Mouse (Mus musculus) Patski (cell line): ENCODE data around the gene Hbp1. TPM values are rescaled to one million over a fixed set of nuclear protein-coding genes. Genes with fewer than 3 reads are reported as not detected.
A peak's percentile ranks its signal among the peaks of the same experiment; 100 is the strongest.

Source experiments
- ATAC-seq: fragments of 100-300 bp; one replicate; pipeline ENCODE4 v1.8.0; 2021
- CTCF ChIA-PET: fragments of 350-600 bp; sonication (Branson Sonifier 250); formaldehyde crosslinking; loops from one replicate; lab custom pipeline; 2022; ENCODE audit warnings: inconsistent platforms; lab: Charles Lee
- POLR2A ChIA-PET: fragments of 350-600 bp; sonication (Branson Sonifier 250); formaldehyde crosslinking; loops from one replicate; lab custom pipeline; 2022; ENCODE audit warnings: antibody characterized with exemption, inconsistent platforms; lab: Charles Lee
- DNase-seq: peaks from one replicate; pipeline ENCODE4 v3.0.0-alpha.2; 2011; ENCODE audit warnings: low read depth, low spot score
- H3K27me3 ChIP-seq: fragments of 371-371 bp; one replicate; pipeline ENCODE4 v1.5.1; 2021
- CTCF ChIP-seq: fragments of 100-300 bp; IDR thresholded peaks from one replicate; pipeline ENCODE4 v1.5.1; 2021
- in situ Hi-C: fragments of 300-500 bp; cut with MboI; formaldehyde crosslinking; loops from 3 replicates; pipeline ENCODE4 v1.11.1; 2018; ENCODE audit warnings: low pct_unique_long_range_greater_than_20kb, mixed read lengths
- polyA plus RNA-seq: library from polyadenylated mRNA; unstranded; gene quantifications from one replicate; pipeline ENCODE4 v1.2.3, GENCODE M21; 2021

The Hbp1 gene
- 66.0 TPM for polyA plus RNA-seq

DNA sequence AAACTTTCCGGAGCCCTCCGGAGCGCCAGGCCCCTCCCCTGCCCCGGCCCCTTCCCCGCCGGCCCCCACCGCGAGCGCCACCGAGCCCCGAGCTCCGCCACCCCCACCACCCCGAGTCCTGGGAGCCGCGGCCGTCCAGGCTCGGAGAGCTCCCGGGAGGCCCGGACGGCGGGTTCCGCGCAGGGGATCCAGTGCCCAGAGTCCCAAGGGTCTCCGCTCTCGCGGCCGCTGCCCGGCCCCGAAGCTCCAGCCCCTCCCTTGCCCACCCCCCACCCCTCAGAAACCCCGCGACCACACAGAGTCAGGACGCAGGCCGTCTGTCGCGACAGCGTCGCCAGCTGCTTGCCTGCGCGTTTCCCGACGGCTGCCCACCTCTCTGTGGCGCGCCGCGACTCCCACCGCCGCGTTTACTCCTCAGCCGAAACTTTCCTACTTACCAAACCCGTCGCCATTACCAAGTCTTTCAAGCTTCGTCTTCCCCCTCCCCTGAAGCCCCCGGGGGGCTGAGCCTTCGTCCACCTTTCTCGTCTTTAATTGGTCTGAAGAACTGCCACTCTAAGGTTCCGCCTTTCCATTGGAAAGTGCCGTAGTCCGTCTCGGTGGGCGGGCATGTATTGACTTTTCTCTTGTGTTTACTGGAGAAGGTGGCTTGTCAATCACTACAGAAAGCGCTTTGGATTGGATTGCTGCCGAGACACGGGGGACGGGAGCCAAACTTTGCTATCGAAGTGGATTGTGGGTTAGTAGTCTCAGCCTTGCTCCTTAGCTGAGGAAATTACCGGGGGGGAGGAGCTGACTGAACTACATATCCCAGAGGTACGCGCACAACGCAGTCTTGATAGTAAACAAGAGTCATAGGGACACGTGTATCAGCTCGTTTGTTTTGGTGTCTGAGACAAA lies at the start of gene Hbp1:
Gene Hbp1 (minus strand): TSS at position 777 of the 900 bp plus-strand sequence.
- ATAC-seq (peak; percentile 92), DNase-seq (peak; percentile 100)
- in situ Hi-C loops: loop anchor here (25.0 kb wide), 1 partner anchor 813 kb away; no protein-coding TSS in a partner anchor
- H3K27me3 ChIP-seq: no peaks in the 10 kb centered on the region
- ChIA-PET POLR2A (interaction anchor here (0.6 to 1.1 kb wide), 3 partner anchors 98 to 231 kb away, joined by 3 to 9 read pairs (median 4); no protein-coding TSS in a partner anchor), CTCF (interaction anchor here (1.1 kb wide), 1 partner anchor 65 kb away, joined by 3 read pairs; no protein-coding TSS in a partner anchor)
- no peak for TF ChIP-seq CTCF

DNA sequence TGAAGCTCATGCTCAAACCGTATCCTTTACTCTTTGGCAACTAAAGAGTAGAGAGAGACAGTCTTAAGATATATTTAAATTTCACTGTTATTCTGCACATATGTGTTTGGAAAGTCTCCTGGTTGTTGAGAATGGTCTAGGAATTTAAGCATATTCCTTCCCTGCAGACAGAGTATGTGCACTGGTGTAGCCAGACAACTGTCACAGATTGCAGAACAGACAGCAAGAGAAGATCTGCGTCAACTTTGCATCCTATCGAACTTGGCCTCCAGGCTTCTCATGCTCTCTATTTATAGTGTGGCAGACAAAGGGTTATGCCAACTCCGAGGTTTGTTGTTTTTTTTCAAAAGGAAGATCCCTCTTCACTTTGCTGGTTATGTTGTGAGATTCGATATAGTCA lies 48.4 kb upstream of the Hbp1 start:
- CTCF ChIA-PET: no interaction called here
- in situ Hi-C loops: no loop called here
- POLR2A ChIA-PET: no interaction called here
- no peaks in the 10 kb centered on the region for H3K27me3 ChIP-seq
- DNase-seq (no peak), ATAC-seq (no peak)
- no peak for TF ChIP-seq CTCF

- no peaks in the 10 kb centered on the region for H3K27me3 ChIP-seq
- no peak for TF ChIP-seq CTCF
- DNase-seq (no peak), ATAC-seq (no peak)
- CTCF ChIA-PET: no interaction called here
- in situ Hi-C loops: no loop called here
- POLR2A ChIA-PET: no interaction called here
Measured at GRCm38 (mm10) chr12:31997328-31997878, 47.1 kb upstream of the Hbp1 start.

DNA sequence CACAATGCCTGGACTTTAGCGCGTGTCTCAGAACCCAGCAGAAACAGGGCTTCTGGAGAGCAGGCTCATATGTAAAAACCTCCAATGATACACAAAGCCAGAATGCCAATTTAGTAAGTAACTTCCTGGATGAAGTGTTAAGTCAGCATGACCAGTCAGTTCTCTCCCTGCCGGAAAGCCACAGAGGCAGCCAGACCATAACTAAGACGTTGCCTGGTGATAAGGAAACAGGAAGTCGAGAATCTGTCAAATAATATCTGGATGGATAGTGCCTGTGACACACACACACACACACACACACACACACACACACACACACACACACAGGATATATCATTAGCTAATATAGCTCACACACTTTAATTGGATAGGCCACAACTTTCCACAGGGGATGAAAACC lies 46.5 kb upstream of the Hbp1 start:
- no peaks in the 10 kb centered on the region for H3K27me3 ChIP-seq
- DNase-seq: no peak
- ChIA-PET CTCF (no interaction called here), POLR2A (no interaction called here)
- in situ Hi-C loops: no loop called here
- no peak for TF ChIP-seq CTCF
- ATAC-seq: no peak

DNA sequence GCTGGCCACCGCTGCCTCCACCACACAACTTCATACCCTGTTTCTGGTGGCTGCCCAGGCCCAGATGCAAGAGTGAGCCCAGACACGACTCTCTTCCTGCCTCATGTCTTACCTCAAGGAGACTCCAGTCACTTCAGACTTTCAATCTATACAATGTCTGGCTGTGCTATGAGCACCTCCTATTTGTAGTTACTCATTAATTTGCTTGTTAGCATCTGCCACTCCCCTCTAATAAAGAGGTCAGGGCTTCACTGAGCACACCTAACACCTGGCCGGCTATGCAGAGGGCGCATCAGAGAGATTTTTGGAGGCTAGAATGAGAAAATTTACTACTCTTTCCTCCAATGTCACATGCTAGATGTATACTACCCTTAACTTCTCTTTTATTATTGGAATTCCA lies 40.2 kb upstream of the Hbp1 start:
- DNase-seq (no peak), ATAC-seq (no peak)
- CTCF ChIA-PET: no interaction called here
- in situ Hi-C loops: no loop called here
- POLR2A ChIA-PET: no interaction called here
- TF ChIP-seq CTCF: no peak
- H3K27me3 ChIP-seq: no peaks in the 10 kb centered on the region

- H3K27me3 ChIP-seq: no peaks in the 10 kb centered on the region
- TF ChIP-seq CTCF: no peak
- no peak for DNase-seq
- ChIA-PET POLR2A (no interaction called here), CTCF (no interaction called here)
- ATAC-seq: no peak
- in situ Hi-C loops: no loop called here
Measured at GRCm38 (mm10) chr12:31989726-31990125, 39.4 kb upstream of the Hbp1 start.

- ChIA-PET CTCF (interaction anchor here (1.2 kb wide), 1 partner anchor 158 kb away, joined by 4 read pairs; no protein-coding TSS in a partner anchor), POLR2A (no interaction called here)
- TF ChIP-seq CTCF: no peak
- ATAC-seq (no peak), DNase-seq (no peak)
- in situ Hi-C loops: no loop called here
- H3K27me3 ChIP-seq: no peaks in the 10 kb centered on the region
Measured at GRCm38 (mm10) chr12:31986463-31986862, 36.1 kb upstream of the Hbp1 start.

DNA sequence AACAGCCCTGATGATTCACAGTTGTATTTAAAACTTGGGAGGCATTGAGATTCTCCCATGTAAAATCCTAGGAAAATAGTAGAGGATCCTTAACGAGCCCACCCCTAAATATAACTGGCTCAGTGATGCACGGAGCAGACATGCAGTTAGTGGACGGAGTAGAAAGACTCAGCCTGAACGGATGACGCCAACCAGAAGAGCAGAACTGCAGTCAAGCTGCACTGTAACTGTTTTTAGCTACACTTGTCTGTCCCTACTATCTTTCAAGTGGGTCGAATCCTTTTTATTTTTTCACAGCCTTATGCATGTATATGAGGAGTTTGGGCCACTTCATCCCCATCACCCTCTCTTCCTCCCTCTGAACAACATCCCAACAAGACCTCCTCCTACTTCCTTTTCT lies 35.4 kb upstream of the Hbp1 start:
- in situ Hi-C loops: no loop called here
- DNase-seq: no peak
- H3K27me3 ChIP-seq: no peaks in the 10 kb centered on the region
- POLR2A ChIA-PET: no interaction called here
- CTCF ChIA-PET: no interaction called here
- TF ChIP-seq CTCF: no peak
- ATAC-seq: no peak

DNA sequence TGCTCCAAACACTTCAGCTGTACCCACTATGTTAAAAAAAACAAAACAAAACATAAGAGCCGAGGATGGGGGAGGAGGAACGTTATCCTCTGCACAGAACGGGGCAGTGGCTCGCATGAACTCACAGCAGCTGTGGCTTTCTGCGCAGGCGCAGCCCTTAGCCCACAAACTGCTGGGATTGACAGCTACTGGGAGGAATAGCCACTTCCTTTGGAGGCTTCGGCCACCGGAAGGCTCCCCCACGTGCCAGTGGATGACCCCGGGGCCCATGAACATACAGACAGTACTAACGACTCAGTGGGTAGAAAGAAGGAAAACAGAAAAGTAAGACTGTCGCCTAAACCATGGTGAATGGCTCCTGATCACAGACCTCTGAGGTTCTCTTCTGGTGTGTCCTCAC lies 34.3 kb upstream of the Hbp1 start:
- no peak for TF ChIP-seq CTCF
- POLR2A ChIA-PET: no interaction called here
- DNase-seq (no peak), ATAC-seq (no peak)
- CTCF ChIA-PET: no interaction called here
- H3K27me3 ChIP-seq: no peaks in the 10 kb centered on the region
- in situ Hi-C loops: loop anchor here (5.0 kb wide), 1 partner anchor 73 kb away; no protein-coding TSS in a partner anchor

DNA sequence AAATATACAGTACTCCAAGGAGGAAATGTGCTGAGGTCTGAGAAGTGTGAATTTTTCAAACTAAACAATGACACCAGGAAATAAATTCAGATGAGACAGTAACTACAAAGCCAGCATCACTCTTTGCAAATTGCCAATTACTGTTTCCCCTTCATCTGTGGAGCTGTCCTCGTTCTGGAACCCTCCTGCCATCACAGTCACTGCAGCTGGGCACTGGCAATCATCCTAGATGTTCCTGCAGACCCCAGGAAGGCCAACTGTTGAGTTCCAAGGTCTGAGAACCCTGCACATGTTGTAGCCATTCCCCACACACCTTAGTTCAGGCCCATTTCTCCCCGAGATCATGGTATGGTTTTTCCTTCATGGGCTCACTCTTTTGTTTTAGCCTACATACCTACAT lies 33.9 kb upstream of the Hbp1 start:
- no peak for TF ChIP-seq CTCF
- in situ Hi-C loops: loop anchor here (5.0 kb wide), 1 partner anchor 73 kb away; no protein-coding TSS in a partner anchor
- ChIA-PET POLR2A (no interaction called here), CTCF (no interaction called here)
- DNase-seq (no peak), ATAC-seq (no peak)
- H3K27me3 ChIP-seq: no peaks in the 10 kb centered on the region

DNA sequence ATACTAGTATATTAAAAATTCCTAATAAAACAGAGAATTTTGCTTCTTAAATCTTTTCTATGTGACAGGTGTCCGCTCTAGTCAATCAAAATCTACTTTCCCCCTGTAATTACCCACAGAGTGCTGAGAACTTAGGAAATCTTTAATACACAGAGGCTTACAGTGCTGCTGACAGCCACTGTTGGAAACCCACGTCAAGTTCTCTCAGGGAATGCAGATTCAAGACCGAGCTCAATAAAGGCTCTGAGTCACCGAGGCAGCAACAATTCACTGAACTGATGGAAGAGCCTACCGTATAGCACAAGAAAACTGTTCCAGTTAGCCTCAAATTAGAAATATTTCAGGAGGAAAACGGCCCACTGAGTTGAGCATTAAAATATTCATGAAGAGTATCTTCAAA lies 33.4 kb upstream of the Hbp1 start:
- POLR2A ChIA-PET: no interaction called here
- in situ Hi-C loops: loop anchor here (5.0 kb wide), 1 partner anchor 74 kb away; no protein-coding TSS in a partner anchor

More for the DNA sequence above, 33.4 kb upstream of the Hbp1 start:
- no peak for TF ChIP-seq CTCF
- ATAC-seq (no peak), DNase-seq (no peak)
- CTCF ChIA-PET: no interaction called here
- H3K27me3 ChIP-seq: no peaks in the 10 kb centered on the region
